Mouse (Mus musculus) kidney, postnatal 10 days (tissue): ENCODE measurements around the gene Zfp146.
A peak's percentile ranks its signal among the peaks of the same experiment; 100 is the strongest.
"Not testable (repeated sequence)": the region's sequence is repeated elsewhere in the genome, so short reads cannot be mapped to it uniquely, and the experiment has no call there.

Source experiments
- DNase-seq: peaks from one replicate; pipeline ENCODE4 v3.0.0; 2021; ENCODE audit warnings: mixed read lengths

Zfp146 gene

GRCm38 (mm10) chr7:30121308-30122187, 48.0 kb downstream of the Zfp146 start, which contains the start of gene Zfp382:
TSS of gene Zfp382 (plus strand) at chr7:30121942.
- DNase-seq: peak; percentile 94

GRCm38 (mm10) chr7:30117935-30118334, 51.6 kb downstream of the Zfp146 start:
- DNase-seq: not testable (repeated sequence)

- DNase-seq: no peak
Measured at GRCm38 (mm10) chr7:30116076-30116475, 53.5 kb downstream of the Zfp146 start.
